Mouse (Mus musculus) limb, embryonic 14.5 days (tissue): Measurements from ENCODE around the gene Foxe3. TPM values are rescaled to one million over a fixed set of nuclear protein-coding genes. Genes with fewer than 3 reads are reported as not detected.

ENCODE experiments used
- ATAC-seq: fragments of 200-750 bp; cut with Nextera tagmentation; 2 replicates; pipeline ENCODE4 v1.8.0; 2017; ENCODE audit warnings: low read depth, moderate number of reproducible peaks, moderate TSS enrichment; ENCODE audit not compliant: low FRiP score
- DNase-seq: peaks from one replicate; pipeline ENCODE4 v3.0.0-alpha.2; 2015; ENCODE audit warnings: low spot score
- H3K27ac ChIP-seq: fragments of 300-500 bp; sonication (generic); replicated peaks from 2 replicates; pipeline ENCODE4 v1.5.1; 2014; ENCODE audit warnings: low read depth, mild to moderate bottlenecking, low read length, moderate library complexity, mixed read lengths
- H3K27me3 ChIP-seq: fragments of 300-500 bp; sonication (generic); 2 replicates; pipeline ENCODE4 v1.6.1; 2014; ENCODE audit warnings: low read length, mixed read lengths; ENCODE audit not compliant: control insufficient read depth, insufficient read depth
- H3K36me3 ChIP-seq: fragments of 300-500 bp; sonication (generic); 2 replicates; pipeline ENCODE4 v1.6.1; 2014; ENCODE audit warnings: mild to moderate bottlenecking, low read length, moderate library complexity, mixed read lengths; ENCODE audit not compliant: control insufficient read depth, insufficient read depth
- H3K4me1 ChIP-seq: fragments of 300-500 bp; sonication (generic); 2 replicates; pipeline ENCODE4 v1.6.1; 2014; ENCODE audit warnings: antibody characterized with exemption, low read length, mixed read lengths; ENCODE audit not compliant: control insufficient read depth, insufficient read depth
- H3K4me2 ChIP-seq: fragments of 300-500 bp; sonication (generic); replicated peaks from 2 replicates; pipeline ENCODE4 v1.6.1; 2014; ENCODE audit warnings: low read depth, mild to moderate bottlenecking, low read length, moderate library complexity; ENCODE audit not compliant: severe bottlenecking
- H3K4me3 ChIP-seq: fragments of 300-500 bp; sonication (generic); replicated peaks from 2 replicates; pipeline ENCODE4 v1.5.1; 2014; ENCODE audit warnings: low read length
- H3K9ac ChIP-seq: fragments of 300-500 bp; sonication (generic); 2 replicates; pipeline ENCODE4 v1.6.1; 2014; ENCODE audit warnings: mild to moderate bottlenecking, low read depth, low read length, moderate library complexity; ENCODE audit not compliant: severe bottlenecking
- H3K9me3 ChIP-seq: fragments of 300-500 bp; sonication (generic); 2 replicates; pipeline ENCODE4 v1.6.1; 2016; ENCODE audit warnings: low read length; ENCODE audit not compliant: control insufficient read depth
- POLR2A ChIP-seq: fragments of 200-500 bp; IDR thresholded peaks from 2 replicates; pipeline ENCODE4 v1.8.0; 2012; ENCODE audit warnings: inconsistent platforms, mild to moderate bottlenecking, moderate library complexity, borderline replicate concordance; ENCODE audit not compliant: insufficient read depth, insufficient read length; ENCODE audit errors: extremely low read depth
- WGBS: fragments of 180-500 bp; shearing (Covaris S2); extraction: QIAGEN DNeasy Blood & Tissue Kit; methylation state at CpG from one replicate; pipeline ENCODE4 v1.1.7; 2014; 5-methylcytosine and 5-hydroxymethylcytosine counted together
- polyA plus RNA-seq, 2 experiments: library from polyadenylated mRNA; depleted of rRNA in 1 of 2; stranded (reverse) in 1 of 2; unstranded in 1 of 2; fragments of >200 nt; fragmentation: Nextera tagmentation in 1 of 2; extraction: Ambion mirVana in 1 of 2; gene quantifications; 2 replicates each; pipeline versions ENCODE4 v1.2.1 to v1.2.3; 2012 to 2014

Foxe3 gene
- polyA plus RNA-seq, 2 experiments = not detected

GRCm38 (mm10) chr4:114905969-114906680 is 19.7 kb downstream of the Foxe3 start:
- WGBS = 17% methylated on average over 10 of the region's 10 CpGs
- ATAC-seq (no peak), DNase-seq (no peak)
- Histone ChIP-seq H3K4me1 (0 out of 2 replicates have a peak, but pooled peaks cover 6% of the 10 kb centered on the region), H3K9me3 (no peaks in the 10 kb centered on the region), H3K9ac (peak overlapping the region; percentile 65; the same call in 1 of the 2 replicates), H3K27ac (no peak overlapping the region), H3K27me3 (peaks cover 99% of the 10 kb centered on the region), H3K4me2 (peak overlapping the region; percentile 78), H3K4me3 (peak overlapping the region; percentile 57), H3K36me3 (no peaks in the 10 kb centered on the region)
- TF ChIP-seq POLR2A = no peak

DNA sequence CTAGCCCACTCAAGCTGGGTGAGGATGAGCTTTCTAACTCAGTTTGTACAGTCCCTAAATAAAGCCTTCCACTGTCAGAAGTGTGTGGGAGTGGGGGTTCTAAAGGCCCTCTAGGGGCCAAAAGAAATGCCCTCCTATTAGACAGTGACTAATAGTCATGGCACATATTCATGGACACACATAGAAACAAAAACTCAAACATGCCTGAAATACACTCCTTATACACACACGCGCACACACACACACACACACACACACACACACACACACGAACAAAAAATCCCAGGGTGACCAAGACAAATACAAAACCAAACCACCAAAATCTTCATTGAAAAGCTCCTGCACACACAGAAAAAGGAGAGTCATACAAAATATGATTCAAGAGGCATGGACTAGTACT is 20.3 kb downstream of the Foxe3 start:
- ATAC-seq (no peak), DNase-seq (no peak)
- Histone ChIP-seq H3K36me3 (no peaks in the 10 kb centered on the region), H3K9me3 (no peaks in the 10 kb centered on the region), H3K27ac (no peak overlapping the region), H3K9ac (no peak overlapping the region), H3K27me3 (peaks cover 99% of the 10 kb centered on the region), H3K4me3 (peak overlapping the region; percentile 57), H3K4me2 (0 out of 2 replicates have a peak overlapping the region, but pooled peaks have one; percentile 21), H3K4me1 (0 out of 2 replicates have a peak, but pooled peaks cover 6% of the 10 kb centered on the region)
- no peak for TF ChIP-seq POLR2A
- WGBS = 67% methylated on average over 3 of the region's 3 CpGs

DNA sequence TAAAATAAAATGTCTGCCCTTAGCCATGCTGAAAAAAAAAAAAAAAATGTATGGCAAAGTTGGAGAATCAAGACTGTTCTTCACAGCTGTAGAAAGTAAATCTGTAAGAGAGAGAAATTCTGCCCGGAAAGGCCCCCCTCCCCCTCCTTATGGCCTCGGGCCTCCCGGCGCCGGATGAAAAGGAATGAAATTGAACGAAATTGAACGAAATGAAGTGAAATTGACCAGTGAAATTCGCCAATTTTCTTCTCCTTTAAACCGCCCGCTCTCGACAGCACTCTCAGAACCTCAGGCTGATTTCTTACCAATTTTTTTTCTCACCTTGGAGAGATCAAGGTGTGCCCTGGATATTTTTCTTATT is 22.4 kb downstream of the Foxe3 start:
- H3K36me3 ChIP-seq = no peaks in the 10 kb centered on the region
- H3K9me3 ChIP-seq = no peaks in the 10 kb centered on the region
- DNase-seq = no peak
- no peak overlapping the region for H3K4me3 ChIP-seq
- H3K4me1 ChIP-seq = 0 out of 2 replicates have a peak, but pooled peaks cover 6% of the 10 kb centered on the region
- H3K9ac ChIP-seq = no peak overlapping the region
- 4% methylated on average over 11 of the region's 11 CpGs for whole genome bisulfite sequencing
- peaks cover 99% of the 10 kb centered on the region for H3K27me3 ChIP-seq
- TF ChIP-seq POLR2A = no peak
- H3K4me2 ChIP-seq = no peak overlapping the region; the same call in 1 of the 2 replicates
- no peak overlapping the region for H3K27ac ChIP-seq
- no peak for ATAC-seq

GRCm38 (mm10) chr4:114902641-114903421 is 23.0 kb downstream of the Foxe3 start:
- H3K4me2 ChIP-seq = peak overlapping the region; percentile 44
- no peak for ATAC-seq
- peaks cover 96% of the 10 kb centered on the region for H3K27me3 ChIP-seq
- no peaks in the 10 kb centered on the region for H3K9me3 ChIP-seq
- WGBS = 2% methylated on average over 39 of the region's 39 CpGs
- H3K27ac ChIP-seq = no peak overlapping the region
- H3K4me3 ChIP-seq = peak overlapping the region; percentile 23
- TF ChIP-seq POLR2A = no peak
- no peaks in the 10 kb centered on the region for H3K36me3 ChIP-seq
- H3K4me1 ChIP-seq = 0 out of 2 replicates have a peak, but pooled peaks cover 4% of the 10 kb centered on the region
- H3K9ac ChIP-seq = no peak overlapping the region
- DNase-seq = no peak

- Histone ChIP-seq H3K4me3 (peak overlapping the region; percentile 23), H3K4me2 (peak overlapping the region; percentile 44), H3K27me3 (peaks cover 86% of the 10 kb centered on the region), H3K36me3 (no peaks in the 10 kb centered on the region), H3K4me1 (0 out of 2 replicates have a peak, but pooled peaks cover 4% of the 10 kb centered on the region), H3K9me3 (no peaks in the 10 kb centered on the region), H3K9ac (no peak overlapping the region), H3K27ac (no peak overlapping the region)
- no peak for TF ChIP-seq POLR2A
- DNase-seq = no peak
- under 1% methylated on average over 42 of the region's 42 CpGs for WGBS
- ATAC-seq = peak; percentile 21; the same call in 1 of the 2 replicates
These were observed 24.0 kb downstream of the Foxe3 start for GRCm38 (mm10) chr4:114901643-114902351.
